Mouse (Mus musculus): ENCODE measurements around the gene Wipi1. TPM values are rescaled to one million over a fixed set of nuclear protein-coding genes. Genes with fewer than 3 reads are reported as not detected.

Gene Wipi1
- polyA plus RNA-seq, 2 experiments: 9.0 to 11.9 TPM

DNA sequence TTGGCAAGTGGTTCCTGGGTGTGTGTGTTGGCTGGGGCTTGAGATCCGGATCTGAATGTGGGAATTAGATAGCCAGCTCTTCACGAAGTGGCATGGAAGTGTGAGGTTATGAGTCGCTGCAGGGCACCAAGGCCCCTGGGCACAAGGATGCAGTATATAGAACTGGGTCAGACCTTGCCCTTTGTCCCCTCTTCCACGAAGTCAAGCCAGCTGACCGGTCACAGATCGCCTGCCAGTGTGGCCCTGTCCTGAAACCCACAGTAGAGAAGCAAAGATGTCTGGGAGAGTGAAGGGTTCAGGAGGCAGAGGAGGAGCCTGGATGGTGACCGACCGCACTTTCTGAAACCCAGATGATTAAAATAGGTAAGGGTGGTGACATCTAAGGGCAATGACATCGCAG, 68.3 kb downstream of the Wipi1 start:
- Histone ChIP-seq H3K27me3 (ENCODE audit: control insufficient read depth, insufficient read depth, low read length) (no peaks in the 10 kb centered on the region), H3K27ac (no peak overlapping the region), H3K9ac (replicated peaks) (no peak overlapping the region), H3K4me2 (ENCODE audit: low read depth) (no peak overlapping the region), H3K36me3 (replicated peaks; ENCODE audit: control insufficient read depth, insufficient read depth, low read depth) (no peaks in the 10 kb centered on the region), H3K9me3 (ENCODE audit: control insufficient read depth, low read length) (no peaks in the 10 kb centered on the region), H3K4me1 (replicated peaks; ENCODE audit: control insufficient read depth in 2 of 2, insufficient read depth in 2 of 2, low read length in 1 of 2) (peaks cover 39 to 65% of the 10 kb centered on the region in 2 experiments), H3K4me3 (ENCODE audit: insufficient read depth in 1 of 2, low read depth in 2 of 2, low read length in 2 of 2) (no peak overlapping the region)
- WGBS (ENCODE audit: insufficient replicate concordance): 78% methylated on average over 9 of the region's 9 CpGs
- no peak for DNase-seq (ENCODE audit: low read depth in 3 of 3, low spot score in 3 of 3)
- no peak for ATAC-seq (ENCODE audit: insufficient read depth)
- TF ChIP-seq CTCF (IDR thresholded peaks at IDR 0.05; ENCODE audit: low read depth) (no peak), EP300 (IDR thresholded peaks at IDR 0.05; ENCODE audit: low read depth) (no peak)

DNA sequence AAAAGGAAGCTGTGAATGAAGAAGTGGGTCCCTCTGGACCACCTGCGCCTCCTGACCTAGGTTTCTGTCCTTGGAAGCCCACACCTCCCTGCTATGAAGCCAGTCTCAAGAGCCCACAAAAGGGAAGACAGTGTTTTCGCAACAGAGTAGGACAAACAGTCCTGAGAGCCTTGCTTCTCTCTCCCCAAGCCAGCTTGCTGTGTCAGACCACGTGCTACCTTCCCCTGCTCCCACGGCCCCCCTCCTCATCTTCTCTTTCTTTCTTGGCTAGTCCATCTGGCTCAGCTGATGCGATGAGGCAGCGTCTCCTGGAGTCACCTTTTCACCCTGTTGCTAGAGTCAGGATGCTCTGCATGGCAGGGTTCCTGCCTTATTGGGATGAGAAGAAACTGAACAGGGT, 72.5 kb downstream of the Wipi1 start:
- Histone ChIP-seq H3K4me2 (ENCODE audit: low read depth) (no peak overlapping the region), H3K27me3 (ENCODE audit: control insufficient read depth, insufficient read depth, low read length) (no peaks in the 10 kb centered on the region), H3K27ac (no peak overlapping the region), H3K4me3 (ENCODE audit: insufficient read depth in 1 of 2, low read depth in 2 of 2, low read length in 2 of 2) (no peak overlapping the region), H3K9ac (replicated peaks) (no peak overlapping the region), H3K9me3 (ENCODE audit: control insufficient read depth, low read length) (no peaks in the 10 kb centered on the region), H3K36me3 (replicated peaks; ENCODE audit: control insufficient read depth, insufficient read depth, low read depth) (no peaks in the 10 kb centered on the region), H3K4me1 (replicated peaks; ENCODE audit: control insufficient read depth in 2 of 2, insufficient read depth in 2 of 2, low read length in 1 of 2) (peaks cover 12 to 35% of the 10 kb centered on the region in 2 experiments)
- ATAC-seq (ENCODE audit: insufficient read depth): no peak
- 56% methylated on average over 6 of the region's 6 CpGs for WGBS (ENCODE audit: insufficient replicate concordance)
- no peak for TF ChIP-seq CTCF (IDR thresholded peaks at IDR 0.05; ENCODE audit: low read depth)
- no peak for DNase-seq (ENCODE audit: low read depth in 3 of 3, low spot score in 3 of 3)

DNA sequence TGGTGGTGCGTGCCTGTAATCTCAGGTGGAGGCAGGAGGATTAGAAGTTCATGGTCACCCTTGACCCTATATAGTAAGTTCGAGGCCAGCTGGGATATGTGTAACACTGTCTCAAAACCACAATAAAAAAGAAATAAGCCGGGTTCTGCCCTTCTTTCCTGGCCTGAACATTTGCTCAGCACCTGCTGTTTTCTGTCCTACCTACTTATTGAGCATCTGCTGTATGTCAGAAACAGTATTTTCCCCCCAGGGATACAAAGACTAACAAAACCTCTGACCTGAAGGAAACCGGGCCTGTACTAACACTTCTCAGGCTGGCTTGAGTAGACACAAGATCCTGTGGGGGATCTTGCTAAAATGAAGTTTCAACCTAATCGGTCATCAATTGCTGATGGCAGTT, 74.8 kb downstream of the Wipi1 start:
- Histone ChIP-seq H3K36me3 (replicated peaks; ENCODE audit: control insufficient read depth, insufficient read depth, low read depth) (no peaks in the 10 kb centered on the region), H3K27ac (no peak overlapping the region), H3K9ac (replicated peaks) (no peak overlapping the region), H3K4me1 (replicated peaks; ENCODE audit: control insufficient read depth in 2 of 2, insufficient read depth in 2 of 2, low read length in 1 of 2) (peaks cover 9 to 30% of the 10 kb centered on the region in 2 experiments), H3K4me2 (ENCODE audit: low read depth) (no peak overlapping the region), H3K4me3 (ENCODE audit: insufficient read depth in 1 of 2, low read depth in 2 of 2, low read length in 2 of 2) (no peak overlapping the region), H3K9me3 (ENCODE audit: control insufficient read depth, low read length) (no peaks in the 10 kb centered on the region), H3K27me3 (ENCODE audit: control insufficient read depth, insufficient read depth, low read length) (no peaks in the 10 kb centered on the region)
- ATAC-seq (ENCODE audit: insufficient read depth) (no peak), DNase-seq (ENCODE audit: low read depth in 3 of 3, low spot score in 3 of 3) (no peak)
- no peak for TF ChIP-seq CTCF (IDR thresholded peaks at IDR 0.05; ENCODE audit: low read depth)
- TF ChIP-seq EP300 (IDR thresholded peaks at IDR 0.05; ENCODE audit: low read depth): no peak
- WGBS (ENCODE audit: insufficient replicate concordance): 72% methylated on average over 5 of the region's 5 CpGs

DNA sequence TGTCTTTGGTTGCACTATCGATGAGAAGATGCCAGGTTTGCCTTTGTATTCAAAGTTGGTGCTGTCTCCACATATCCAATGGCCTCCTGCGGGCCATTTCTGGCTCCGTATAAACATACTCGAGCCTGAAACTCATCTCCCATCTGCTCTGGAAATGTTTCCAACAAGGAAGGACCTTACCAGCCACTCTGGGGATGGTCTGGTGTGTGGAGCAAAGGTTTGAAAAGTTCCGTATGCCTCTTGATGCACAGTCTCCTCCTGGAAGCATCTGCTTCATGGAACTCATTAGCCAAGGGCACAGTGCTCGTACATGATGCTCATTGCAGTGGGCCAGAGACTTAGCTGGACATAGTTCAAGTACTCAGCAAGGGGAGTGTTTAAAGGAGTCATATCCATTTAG, 75.8 kb downstream of the Wipi1 start:
- TF ChIP-seq EP300 (IDR thresholded peaks at IDR 0.05; ENCODE audit: low read depth) (no peak), CTCF (IDR thresholded peaks at IDR 0.05; ENCODE audit: low read depth) (no peak)
- Histone ChIP-seq H3K27ac (no peak overlapping the region), H3K4me1 (replicated peaks; ENCODE audit: control insufficient read depth in 2 of 2, insufficient read depth in 2 of 2, low read length in 1 of 2) (peaks cover 3 to 22% of the 10 kb centered on the region in 2 experiments; a peak in 3 of 4 replicates), H3K4me2 (ENCODE audit: low read depth) (no peak overlapping the region), H3K36me3 (replicated peaks; ENCODE audit: control insufficient read depth, insufficient read depth, low read depth) (no peaks in the 10 kb centered on the region), H3K9ac (replicated peaks) (no peak overlapping the region), H3K27me3 (ENCODE audit: control insufficient read depth, insufficient read depth, low read length) (no peaks in the 10 kb centered on the region), H3K9me3 (ENCODE audit: control insufficient read depth, low read length) (no peaks in the 10 kb centered on the region), H3K4me3 (ENCODE audit: insufficient read depth in 1 of 2, low read depth in 2 of 2, low read length in 2 of 2) (no peak overlapping the region)
- ATAC-seq (ENCODE audit: insufficient read depth): no peak
- DNase-seq (ENCODE audit: low read depth in 3 of 3, low spot score in 3 of 3): no peak
- whole genome bisulfite sequencing (ENCODE audit: insufficient replicate concordance): 86% methylated on average over 6 of the region's 6 CpGs

DNA sequence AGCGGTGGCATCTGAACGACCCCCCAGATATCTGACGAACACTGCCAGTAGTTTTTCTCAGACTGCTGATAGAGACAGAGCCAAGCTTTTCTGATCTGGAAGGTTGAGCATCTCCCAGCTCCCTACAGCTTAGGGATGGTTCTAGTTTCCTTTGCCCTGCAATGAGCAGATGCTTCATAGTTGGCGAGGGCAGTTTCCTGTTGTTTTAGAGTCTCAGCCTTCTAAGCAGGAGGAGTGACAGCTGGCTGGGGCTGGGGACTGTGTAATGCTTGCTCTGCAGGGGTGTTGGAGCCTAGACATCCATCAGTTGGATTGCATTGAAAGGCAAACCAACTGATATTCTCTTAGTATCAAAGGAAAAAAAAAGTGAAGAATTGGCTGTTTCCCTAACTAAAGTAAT, 81.7 kb downstream of the Wipi1 start:
- no peak for TF ChIP-seq CTCF (IDR thresholded peaks at IDR 0.05; ENCODE audit: low read depth)
- no peaks in the 10 kb centered on the region for H3K9me3 ChIP-seq (ENCODE audit: control insufficient read depth, low read length)
- DNase-seq (ENCODE audit: low read depth in 3 of 3, low spot score in 3 of 3) (no peak), ATAC-seq (ENCODE audit: insufficient read depth) (no peak)
- H3K4me3 ChIP-seq (ENCODE audit: insufficient read depth in 1 of 2, low read depth in 2 of 2, low read length in 2 of 2): no peak overlapping the region
- no peaks in the 10 kb centered on the region for H3K36me3 ChIP-seq (replicated peaks; ENCODE audit: control insufficient read depth, insufficient read depth, low read depth)
- H3K4me2 ChIP-seq (ENCODE audit: low read depth): no peak overlapping the region
- no peaks in the 10 kb centered on the region for H3K4me1 ChIP-seq (replicated peaks; ENCODE audit: control insufficient read depth in 2 of 2, insufficient read depth in 2 of 2, low read length in 1 of 2)
- no peak overlapping the region for H3K27ac ChIP-seq
- no peaks in the 10 kb centered on the region for H3K27me3 ChIP-seq (ENCODE audit: control insufficient read depth, insufficient read depth, low read length)
- WGBS (ENCODE audit: insufficient replicate concordance): 70% methylated on average over 4 of the region's 4 CpGs
- no peak overlapping the region for H3K9ac ChIP-seq (replicated peaks)
